Mouse (Mus musculus) C2C12 (cell line): ENCODE results near the gene Defb5.
"Not testable (repeated sequence)": the region's sequence is repeated elsewhere in the genome, so short reads cannot be mapped to it uniquely, and the experiment has no call there.

ENCODE experiments used
- CTCF ChIP-seq: IDR thresholded peaks from one replicate; pipeline ENCODE4 v1.5.1; 2011; ENCODE audit not compliant: control insufficient read depth, insufficient read depth, insufficient read length
- MAX ChIP-seq: IDR thresholded peaks from one replicate; pipeline ENCODE4 v1.6.1; 2011; ENCODE audit warnings: mild to moderate bottlenecking, control low read depth

DNA sequence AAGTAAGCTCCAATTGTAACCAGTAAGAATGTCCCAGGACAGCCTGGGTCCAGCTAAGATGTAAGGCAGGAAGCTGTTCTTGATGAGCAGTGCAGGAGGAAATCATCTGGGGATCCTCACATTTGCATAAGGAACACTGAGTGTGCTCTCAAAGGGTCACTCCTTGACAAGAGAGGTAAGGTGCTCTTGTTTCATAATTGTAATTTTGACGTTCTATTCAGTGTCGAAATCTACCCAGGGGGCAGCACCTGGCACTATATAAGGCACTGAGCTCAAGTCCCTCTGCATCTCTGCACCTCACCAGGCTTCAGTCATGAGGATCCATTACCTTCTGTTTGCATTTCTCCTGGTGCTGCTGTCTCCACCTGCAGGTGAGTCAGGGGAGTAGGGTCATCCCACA is 45.7 kb downstream of the Defb5 start, which contains the start of gene Defb3:
- not testable (repeated sequence) for TF ChIP-seq CTCF, MAX
